Mouse (Mus musculus): Measurements from ENCODE around the gene Fgfr2. TPM values are rescaled to one million over a fixed set of nuclear protein-coding genes. Genes with fewer than 3 reads are reported as not detected.
"Not testable (repeated sequence)": the region's sequence is repeated elsewhere in the genome, so short reads cannot be mapped to it uniquely, and the experiment has no call there.

The Fgfr2 gene
- polyA plus RNA-seq, 1 experiment from 2014 or later = 93.4 TPM

GRCm38 (mm10) chr7:131130021-131130420, 1993.1 kb downstream of the Fgfr2 start:
- H3K27ac ChIP-seq (ENCODE audit: low read length) = no peak overlapping the region
- no peaks in the 10 kb centered on the region for H3K27me3 ChIP-seq (ENCODE audit: control insufficient read depth, insufficient read depth, low read length)
- H3K9me3 ChIP-seq (replicated peaks; ENCODE audit: control insufficient read depth, low read length) = no peaks in the 10 kb centered on the region
- no peaks in the 10 kb centered on the region for H3K4me1 ChIP-seq (ENCODE audit: control insufficient read depth, insufficient read depth, low read length)
- ATAC-seq (ENCODE audit: insufficient read depth, low FRiP score) = no peak
- WGBS = 55% methylated on average over 12 of the region's 12 CpGs
- no peak overlapping the region for H3K9ac ChIP-seq (ENCODE audit: low read length)
- no peak overlapping the region for H3K4me3 ChIP-seq (replicated peaks; ENCODE audit: low read length)
- H3K36me3 ChIP-seq (ENCODE audit: control insufficient read depth, insufficient read depth, low read length) = no peaks in the 10 kb centered on the region
- no peak overlapping the region for H3K4me2 ChIP-seq (ENCODE audit: low read depth, low read length)

DNA sequence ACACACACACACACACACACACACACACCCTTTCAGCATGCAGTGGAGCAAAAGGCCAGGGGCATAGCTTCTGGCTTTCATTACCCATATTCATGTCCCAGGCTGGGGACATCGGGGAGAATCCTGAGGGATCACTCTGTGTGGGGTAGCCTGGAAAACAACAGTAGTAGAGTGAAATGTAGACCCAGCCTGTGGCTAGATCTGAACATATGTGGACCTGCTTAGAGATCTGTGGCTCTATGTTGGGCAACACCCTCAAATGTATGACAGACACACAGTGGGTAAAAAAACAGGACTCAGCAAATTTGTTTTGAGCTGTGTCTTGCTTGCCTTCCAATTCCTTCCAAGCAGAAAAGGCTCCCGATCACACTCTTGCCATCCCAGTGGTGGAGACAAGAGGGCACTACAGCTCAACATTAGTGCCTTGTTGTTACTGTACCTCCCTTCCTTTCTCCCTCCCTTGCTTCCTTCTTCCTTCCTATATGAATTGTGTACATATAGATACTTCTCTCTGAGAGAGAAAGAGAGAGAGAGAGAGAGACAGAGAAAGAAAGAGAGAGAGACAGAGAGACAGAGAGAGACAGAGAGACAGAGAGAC, 2000.8 kb downstream of the Fgfr2 start:
- H3K4me1 ChIP-seq (ENCODE audit: control insufficient read depth, insufficient read depth, low read length) = no peaks in the 10 kb centered on the region
- H3K36me3 ChIP-seq (ENCODE audit: control insufficient read depth, insufficient read depth, low read length) = no peaks in the 10 kb centered on the region
- WGBS = 84% methylated on average over 2 of the region's 2 CpGs
- no peak overlapping the region for H3K4me2 ChIP-seq (ENCODE audit: low read depth, low read length)
- no peaks in the 10 kb centered on the region for H3K9me3 ChIP-seq (replicated peaks; ENCODE audit: control insufficient read depth, low read length)
- H3K9ac ChIP-seq (ENCODE audit: low read length) = no peak overlapping the region
- no peak for ATAC-seq (ENCODE audit: insufficient read depth, low FRiP score)
- no peaks in the 10 kb centered on the region for H3K27me3 ChIP-seq (ENCODE audit: control insufficient read depth, insufficient read depth, low read length)
- H3K4me3 ChIP-seq (replicated peaks; ENCODE audit: low read length) = no peak overlapping the region
- no peak overlapping the region for H3K27ac ChIP-seq (ENCODE audit: low read length)

DNA sequence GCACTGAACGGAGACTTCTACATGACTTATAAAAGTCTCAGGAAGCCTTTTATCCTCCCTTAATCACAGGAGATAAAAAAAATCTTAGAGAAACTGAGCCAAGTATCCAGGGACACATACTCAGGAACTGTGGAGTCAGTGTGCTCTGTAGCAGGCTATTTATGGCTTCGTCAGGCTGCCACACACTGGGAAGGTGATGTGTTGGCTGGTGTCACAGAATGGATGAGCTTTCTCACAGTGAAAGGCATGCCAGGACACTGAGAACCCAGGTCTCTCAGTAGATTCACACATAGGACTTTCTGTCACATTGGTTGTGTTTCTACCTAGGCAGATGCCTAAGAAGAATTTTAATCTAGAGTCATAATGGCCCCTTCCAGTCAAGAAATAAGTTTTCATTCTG, 2008.7 kb downstream of the Fgfr2 start:
- Histone ChIP-seq H3K27ac (ENCODE audit: low read length) (no peak overlapping the region), H3K36me3 (ENCODE audit: control insufficient read depth, insufficient read depth, low read length) (no peaks in the 10 kb centered on the region)
- ATAC-seq (ENCODE audit: insufficient read depth, low FRiP score) = no peak

GRCm38 (mm10) chr7:131113676-131114075, 2009.5 kb downstream of the Fgfr2 start:
- Histone ChIP-seq H3K27ac (ENCODE audit: low read length) (no peak overlapping the region), H3K4me1 (ENCODE audit: control insufficient read depth, insufficient read depth, low read length) (no peaks in the 10 kb centered on the region), H3K27me3 (ENCODE audit: control insufficient read depth, insufficient read depth, low read length) (no peaks in the 10 kb centered on the region), H3K4me3 (replicated peaks; ENCODE audit: low read length) (no peak overlapping the region), H3K9ac (ENCODE audit: low read length) (no peak overlapping the region), H3K36me3 (ENCODE audit: control insufficient read depth, insufficient read depth, low read length) (no peaks in the 10 kb centered on the region), H3K9me3 (replicated peaks; ENCODE audit: control insufficient read depth, low read length) (no peaks in the 10 kb centered on the region), H3K4me2 (ENCODE audit: low read depth, low read length) (no peak overlapping the region)
- WGBS = 42% methylated on average over 6 of the region's 6 CpGs
- no peak for ATAC-seq (ENCODE audit: insufficient read depth, low FRiP score)

More for the DNA sequence above, 2008.7 kb downstream of the Fgfr2 start:
- Histone ChIP-seq H3K9me3 (replicated peaks; ENCODE audit: control insufficient read depth, low read length) (no peaks in the 10 kb centered on the region), H3K4me3 (replicated peaks; ENCODE audit: low read length) (no peak overlapping the region), H3K9ac (ENCODE audit: low read length) (no peak overlapping the region), H3K4me2 (ENCODE audit: low read depth, low read length) (no peak overlapping the region), H3K27me3 (ENCODE audit: control insufficient read depth, insufficient read depth, low read length) (no peaks in the 10 kb centered on the region), H3K4me1 (ENCODE audit: control insufficient read depth, insufficient read depth, low read length) (no peaks in the 10 kb centered on the region)
- 70% methylated on average over 2 of the region's 2 CpGs for WGBS

GRCm38 (mm10) chr7:131112486-131112885, 2010.7 kb downstream of the Fgfr2 start:
- no peak overlapping the region for H3K4me3 ChIP-seq (replicated peaks; ENCODE audit: low read length)
- WGBS = 28% methylated on average over 3 of the region's 3 CpGs
- H3K9me3 ChIP-seq (replicated peaks; ENCODE audit: control insufficient read depth, low read length) = no peaks in the 10 kb centered on the region
- no peaks in the 10 kb centered on the region for H3K4me1 ChIP-seq (ENCODE audit: control insufficient read depth, insufficient read depth, low read length)
- H3K27me3 ChIP-seq (ENCODE audit: control insufficient read depth, insufficient read depth, low read length) = no peaks in the 10 kb centered on the region
- no peak overlapping the region for H3K27ac ChIP-seq (ENCODE audit: low read length)
- H3K4me2 ChIP-seq (ENCODE audit: low read depth, low read length) = no peak overlapping the region
- ATAC-seq (ENCODE audit: insufficient read depth, low FRiP score) = no peak
- H3K36me3 ChIP-seq (ENCODE audit: control insufficient read depth, insufficient read depth, low read length) = no peaks in the 10 kb centered on the region
- no peak overlapping the region for H3K9ac ChIP-seq (ENCODE audit: low read length)

DNA sequence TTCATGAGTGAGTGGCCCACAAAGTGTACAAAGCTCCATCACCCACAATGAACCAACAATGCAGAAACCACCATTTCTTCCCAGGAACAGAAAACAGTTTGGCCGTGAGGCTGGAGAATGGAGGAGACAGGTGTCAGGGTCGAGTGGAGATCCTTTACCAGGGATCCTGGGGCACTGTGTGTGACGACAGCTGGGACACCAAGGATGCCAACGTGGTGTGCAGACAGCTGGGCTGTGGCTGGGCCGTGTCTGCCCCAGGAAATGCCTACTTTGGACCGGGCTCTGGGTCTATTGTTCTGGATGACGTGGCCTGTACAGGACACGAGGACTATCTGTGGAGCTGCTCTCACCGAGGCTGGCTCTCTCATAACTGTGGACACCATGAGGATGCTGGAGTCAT, 2040.7 kb downstream of the Fgfr2 start:
- not testable (repeated sequence) for H3K27me3 ChIP-seq (ENCODE audit: control insufficient read depth, insufficient read depth, low read length); H3K4me3 ChIP-seq (replicated peaks; ENCODE audit: low read length); H3K4me1 ChIP-seq (ENCODE audit: control insufficient read depth, insufficient read depth, low read length); H3K36me3 ChIP-seq (ENCODE audit: control insufficient read depth, insufficient read depth, low read length); H3K9me3 ChIP-seq (replicated peaks; ENCODE audit: control insufficient read depth, low read length); H3K4me2 ChIP-seq (ENCODE audit: low read depth, low read length); H3K9ac ChIP-seq (ENCODE audit: low read length); H3K27ac ChIP-seq (ENCODE audit: low read length); ATAC-seq (ENCODE audit: insufficient read depth, low FRiP score)
- WGBS = 77% methylated on average over 9 of the region's 9 CpGs

- no peaks in the 10 kb centered on the region for H3K4me1 ChIP-seq (ENCODE audit: control insufficient read depth, insufficient read depth, low read length)
- no peak overlapping the region for H3K9ac ChIP-seq (ENCODE audit: low read length)
- no peaks in the 10 kb centered on the region for H3K36me3 ChIP-seq (ENCODE audit: control insufficient read depth, insufficient read depth, low read length)
- ATAC-seq (ENCODE audit: insufficient read depth, low FRiP score) = no peak
- no peak overlapping the region for H3K4me2 ChIP-seq (ENCODE audit: low read depth, low read length)
- no peaks in the 10 kb centered on the region for H3K27me3 ChIP-seq (ENCODE audit: control insufficient read depth, insufficient read depth, low read length)
- 3% methylated on average over 1 of the region's 1 CpGs for WGBS
- no peak overlapping the region for H3K27ac ChIP-seq (ENCODE audit: low read length)
- H3K4me3 ChIP-seq (replicated peaks; ENCODE audit: low read length) = no peak overlapping the region
- no peaks in the 10 kb centered on the region for H3K9me3 ChIP-seq (replicated peaks; ENCODE audit: control insufficient read depth, low read length)
These were observed 2047.2 kb downstream of the Fgfr2 start for GRCm38 (mm10) chr7:131075956-131076355.

- not testable (repeated sequence) for H3K27me3 ChIP-seq (ENCODE audit: control insufficient read depth, insufficient read depth, low read length); H3K9me3 ChIP-seq (replicated peaks; ENCODE audit: control insufficient read depth, low read length); ATAC-seq (ENCODE audit: insufficient read depth, low FRiP score); H3K4me3 ChIP-seq (replicated peaks; ENCODE audit: low read length); H3K4me2 ChIP-seq (ENCODE audit: low read depth, low read length); H3K27ac ChIP-seq (ENCODE audit: low read length); H3K9ac ChIP-seq (ENCODE audit: low read length); H3K36me3 ChIP-seq (ENCODE audit: control insufficient read depth, insufficient read depth, low read length); H3K4me1 ChIP-seq (ENCODE audit: control insufficient read depth, insufficient read depth, low read length)
- WGBS = 80% methylated on average over 6 of the region's 6 CpGs
These were observed 2049.1 kb downstream of the Fgfr2 start for GRCm38 (mm10) chr7:131074098-131074497.

DNA sequence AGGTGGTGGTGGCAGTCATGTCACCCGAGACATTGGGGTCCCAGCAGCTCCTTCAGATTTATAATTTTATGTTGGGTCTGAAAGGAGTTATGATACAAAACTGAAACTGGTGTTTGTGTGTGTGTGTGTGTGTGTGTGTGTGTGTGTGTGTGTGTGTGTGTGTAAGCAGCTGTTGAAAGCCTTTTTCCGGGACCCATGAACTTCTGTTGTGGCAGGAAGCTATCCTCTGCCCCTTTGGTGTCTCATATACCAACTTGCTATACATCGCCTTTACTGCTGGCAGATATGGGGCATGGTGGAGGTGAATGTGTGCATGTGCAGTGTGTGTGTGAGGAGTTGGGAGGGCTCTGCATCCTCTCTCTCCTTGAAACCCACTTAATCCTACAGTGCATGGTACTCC, 2049.7 kb downstream of the Fgfr2 start:
- H3K9ac ChIP-seq (ENCODE audit: low read length); ATAC-seq (ENCODE audit: insufficient read depth, low FRiP score); H3K9me3 ChIP-seq (replicated peaks; ENCODE audit: control insufficient read depth, low read length); H3K27ac ChIP-seq (ENCODE audit: low read length); H3K4me1 ChIP-seq (ENCODE audit: control insufficient read depth, insufficient read depth, low read length); H3K36me3 ChIP-seq (ENCODE audit: control insufficient read depth, insufficient read depth, low read length); H3K27me3 ChIP-seq (ENCODE audit: control insufficient read depth, insufficient read depth, low read length); H3K4me3 ChIP-seq (replicated peaks; ENCODE audit: low read length); H3K4me2 ChIP-seq (ENCODE audit: low read depth, low read length): not testable (repeated sequence)
- 85% methylated on average over 3 of the region's 3 CpGs for WGBS

DNA sequence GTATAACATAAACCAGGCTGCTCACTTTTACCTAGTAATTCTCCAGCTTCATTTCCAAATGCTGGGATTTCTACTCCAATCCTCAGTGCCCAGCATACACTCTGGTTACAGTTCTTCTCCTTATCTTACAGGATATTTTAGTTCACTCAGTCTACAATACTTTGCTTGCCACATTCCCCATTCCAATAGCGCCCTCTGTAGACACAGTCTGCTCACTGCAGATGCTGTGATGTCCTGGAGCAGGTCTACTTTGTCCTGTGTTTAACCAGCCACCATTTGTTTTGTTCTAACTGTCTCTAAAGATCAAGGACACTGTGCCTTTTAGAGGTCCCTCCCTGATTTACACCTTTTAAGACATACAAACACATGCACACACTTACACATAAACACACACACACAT, 2055.0 kb downstream of the Fgfr2 start:
- not testable (repeated sequence) for H3K4me2 ChIP-seq (ENCODE audit: low read depth, low read length); H3K36me3 ChIP-seq (ENCODE audit: control insufficient read depth, insufficient read depth, low read length); H3K27me3 ChIP-seq (ENCODE audit: control insufficient read depth, insufficient read depth, low read length); H3K4me3 ChIP-seq (replicated peaks; ENCODE audit: low read length); H3K27ac ChIP-seq (ENCODE audit: low read length); H3K9ac ChIP-seq (ENCODE audit: low read length); ATAC-seq (ENCODE audit: insufficient read depth, low FRiP score); H3K4me1 ChIP-seq (ENCODE audit: control insufficient read depth, insufficient read depth, low read length); H3K9me3 ChIP-seq (replicated peaks; ENCODE audit: control insufficient read depth, low read length)
- 0% methylated on average over 1 of the region's 1 CpGs for WGBS

Data from stomach, embryonic 16.5 days (tissue).